Mouse (Mus musculus): ENCODE data around the gene D10Wsu102e.
"Not testable (repeated sequence)": the region's sequence is repeated elsewhere in the genome, so short reads cannot be mapped to it uniquely, and the experiment has no call there.

The D10Wsu102e gene

GRCm38 (mm10) chr10:83346359-83346736 lies 13.7 kb upstream of the D10Wsu102e start:
- no peak for DNase-seq (ENCODE audit: extremely low read depth, low read depth)

GRCm38 (mm10) chr10:83347494-83347893 lies 12.5 kb upstream of the D10Wsu102e start:
- DNase-seq (ENCODE audit: extremely low read depth, low read depth): no peak

GRCm38 (mm10) chr10:83350689-83351088 lies 9.3 kb upstream of the D10Wsu102e start:
- DNase-seq (ENCODE audit: extremely low read depth, low read depth): no peak

- DNase-seq (ENCODE audit: extremely low read depth, low read depth): not testable (repeated sequence)
Observed at GRCm38 (mm10) chr10:83351779-83352178, 8.2 kb upstream of the D10Wsu102e start.

- no peak for DNase-seq (ENCODE audit: extremely low read depth, low read depth)
Observed at GRCm38 (mm10) chr10:83353680-83354332, 6.2 kb upstream of the D10Wsu102e start.

- no peak for DNase-seq (ENCODE audit: extremely low read depth, low read depth)
Observed at GRCm38 (mm10) chr10:83354333-83354719, 5.7 kb upstream of the D10Wsu102e start.

GRCm38 (mm10) chr10:83356416-83356815 lies 3.6 kb upstream of the D10Wsu102e start:
- DNase-seq (ENCODE audit: extremely low read depth, low read depth): no peak

- DNase-seq (ENCODE audit: extremely low read depth, low read depth): no peak
Observed at GRCm38 (mm10) chr10:83359451-83359850, 570 bp upstream of the D10Wsu102e start.

GRCm38 (mm10) chr10:83360356-83360755 lies 335 bp downstream of the D10Wsu102e start:
- DNase-seq (ENCODE audit: extremely low read depth, low read depth): no peak

- DNase-seq (ENCODE audit: extremely low read depth, low read depth): no peak
Observed at GRCm38 (mm10) chr10:83361643-83362382, 1.8 kb downstream of the D10Wsu102e start.

- DNase-seq (ENCODE audit: extremely low read depth, low read depth): no peak
Observed at GRCm38 (mm10) chr10:83363451-83363850, 3.4 kb downstream of the D10Wsu102e start.

GRCm38 (mm10) chr10:83368918-83369317 lies 8.9 kb downstream of the D10Wsu102e start:
- DNase-seq (ENCODE audit: extremely low read depth, low read depth): no peak

- no peak for DNase-seq (ENCODE audit: extremely low read depth, low read depth)
Observed at GRCm38 (mm10) chr10:83374045-83374656, 14.1 kb downstream of the D10Wsu102e start.

GRCm38 (mm10) chr10:83375458-83375857 lies 15.4 kb downstream of the D10Wsu102e start:
- DNase-seq (ENCODE audit: extremely low read depth, low read depth): not testable (repeated sequence)

- peak; percentile 97 for DNase-seq (ENCODE audit: extremely low read depth, low read depth)
Observed at GRCm38 (mm10) chr10:83376911-83377682, 17.1 kb downstream of the D10Wsu102e start.

GRCm38 (mm10) chr10:83378083-83378833 lies 18.2 kb downstream of the D10Wsu102e start:
- no peak for DNase-seq (ENCODE audit: extremely low read depth, low read depth)

- DNase-seq (ENCODE audit: extremely low read depth, low read depth): no peak
Observed at GRCm38 (mm10) chr10:83380501-83380900, 20.5 kb downstream of the D10Wsu102e start.

- DNase-seq (ENCODE audit: extremely low read depth, low read depth): no peak
Observed at GRCm38 (mm10) chr10:83382528-83382927, 22.5 kb downstream of the D10Wsu102e start.

GRCm38 (mm10) chr10:83382988-83383387 lies 23.0 kb downstream of the D10Wsu102e start:
- no peak for DNase-seq (ENCODE audit: extremely low read depth, low read depth)

GRCm38 (mm10) chr10:83383863-83384262 lies 23.8 kb downstream of the D10Wsu102e start:
- no peak for DNase-seq (ENCODE audit: extremely low read depth, low read depth)

Measured in MEL-GATA-1-ER (cell line).